ENCODE assay signal across 19 mouse cellular contexts in the genomic region with DNA sequence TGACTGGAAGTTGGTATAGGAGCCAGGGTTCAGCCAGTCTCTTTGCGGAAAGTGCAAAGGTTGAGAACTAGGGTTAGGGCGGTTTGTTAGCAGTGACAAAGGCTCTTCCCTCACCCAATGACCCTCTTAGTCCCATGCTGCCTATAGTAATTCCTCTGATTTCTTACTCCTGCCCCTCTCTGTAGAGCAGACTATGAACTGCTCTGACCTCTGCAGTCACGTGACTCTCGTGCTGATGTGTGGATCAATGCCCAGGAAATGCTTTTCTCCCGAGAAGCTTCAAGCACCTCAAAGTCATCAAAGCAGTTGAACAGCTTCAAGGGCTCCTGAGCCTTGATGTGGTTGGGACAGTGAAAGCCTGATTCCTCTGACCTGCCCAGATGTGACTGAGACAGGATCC. TPM values are rescaled to one million over a fixed set of nuclear protein-coding genes. Genes with fewer than 3 reads are reported as not detected.
DNase-seq lines count a peak whose midpoint lies in the region; ATAC-seq and TF ChIP-seq lines count a peak whose summit lies in the region.
"Had no signal": no experiment of that assay in that cellular context is flagged by ENCODE, and none has a peak within 500 bp of the region (broad histone marks: within the 10 kb centered on the region; RNA-seq: fewer than 3 reads in every experiment).

No protein-coding gene starts in this region.

- no peak overlapping the region for H3K4me3 ChIP-seq in limb, embryonic 14.5 days (replicated peaks; ENCODE audit: low read length)
- no peak overlapping the region for H3K4me3 ChIP-seq in limb, embryonic 10.5 days
- H3K4me3 ChIP-seq: gastrocnemius, adult 2 months; heart, embryonic 10.5 days; hindbrain, embryonic 15.5 days had no signal

- H3K9ac ChIP-seq in limb, embryonic 14.5 days (ENCODE audit: low read depth, low read length, severe bottlenecking), result no peak overlapping the region
- H3K9ac ChIP-seq: hindbrain, embryonic 15.5 days; liver, postnatal 0 days had no signal

- no peaks in the 10 kb centered on the region for H3K9me3 ChIP-seq in limb, embryonic 14.5 days (ENCODE audit: control insufficient read depth, low read length)
- no peaks in the 10 kb centered on the region for H3K9me3 ChIP-seq in limb, embryonic 10.5 days (replicated peaks)
- H3K9me3 ChIP-seq: heart, embryonic 10.5 days; hindbrain, embryonic 15.5 days had no signal

- ATAC-seq in limb, embryonic 14.5 days (ENCODE audit: low FRiP score, low read depth), result peak; percentile 9; the same call in 1 of the 2 replicates
- ATAC-seq: liver, postnatal 0 days had no signal

- TF ChIP-seq CTCF in brain, embryonic 14.5 days (IDR thresholded peaks at IDR 0.05; ENCODE audit: borderline replicate concordance, extremely low read depth, insufficient read depth, insufficient read length), result no peak

- no peaks in the 10 kb centered on the region for H3K36me3 ChIP-seq in limb, embryonic 14.5 days (ENCODE audit: control insufficient read depth, insufficient read depth, low read length)
- no peaks in the 10 kb centered on the region for H3K36me3 ChIP-seq in limb, embryonic 10.5 days
- H3K36me3 ChIP-seq: heart, embryonic 10.5 days; hindbrain, embryonic 15.5 days had no signal

- no peak for TF ChIP-seq POLR2A in limb, embryonic 14.5 days (IDR thresholded peaks at IDR 0.05; ENCODE audit: borderline replicate concordance, extremely low read depth, insufficient read depth, insufficient read length)
- TF ChIP-seq POLR2A in brain, embryonic 14.5 days (IDR thresholded peaks at IDR 0.05; ENCODE audit: borderline replicate concordance, extremely low read depth, insufficient read depth, insufficient read length, poor library complexity, severe bottlenecking), result no peak

- H3K4me2 ChIP-seq in limb, embryonic 14.5 days (replicated peaks; ENCODE audit: low read depth, low read length, severe bottlenecking), result no peak overlapping the region
- H3K4me2 ChIP-seq: hindbrain, embryonic 15.5 days had no signal

- no peak for DNase-seq in limb, embryonic 14.5 days (ENCODE audit: low spot score)
- DNase-seq in limb, embryonic 10.5 days (ENCODE audit: low spot score), result no peak
- peak; percentile 21 for DNase-seq in thymus, postnatal 0 days (ENCODE audit: low spot score)
- DNase-seq in thymus, postnatal 14 days, result no peak
- peak; percentile 26 for DNase-seq in brain, embryonic 14.5 days (ENCODE audit: low read depth)
- DNase-seq in yolk sac, embryonic 10.5 days (ENCODE audit: low spot score), result peak; percentile 46
- no peak for DNase-seq in kidney, postnatal 14 days
- DNase-seq in cerebellum, adult 18-20 months, result no peak
- DNase-seq: adrenal gland, postnatal 25 days; cerebellum, adult 9-11 months; gastrocnemius, adult 2 months; kidney, postnatal 4 days; layer of hippocampus, adult 9-11 months; liver; liver, postnatal 0 days; thymus, adult 18-20 months had no signal

- no peak overlapping the region for H3K27ac ChIP-seq in limb, embryonic 14.5 days (replicated peaks; ENCODE audit: low read depth, low read length)
- H3K27ac ChIP-seq in limb, embryonic 10.5 days, result no peak overlapping the region
- H3K27ac ChIP-seq: gastrocnemius, adult 2 months; heart, embryonic 10.5 days; hindbrain, embryonic 15.5 days; macrophage had no signal

- H3K27me3 ChIP-seq in limb, embryonic 14.5 days (ENCODE audit: control insufficient read depth, insufficient read depth, low read length), result no peaks in the 10 kb centered on the region
- no peaks in the 10 kb centered on the region for H3K27me3 ChIP-seq in limb, embryonic 10.5 days (ENCODE audit: low read depth, poor library complexity, severe bottlenecking)
- H3K27me3 ChIP-seq: hindbrain, embryonic 15.5 days had no signal

- no peaks in the 10 kb centered on the region for H3K4me1 ChIP-seq in limb, embryonic 14.5 days (ENCODE audit: control insufficient read depth, insufficient read depth, low read length)
- H3K4me1 ChIP-seq in limb, embryonic 10.5 days, result peaks cover 7% of the 10 kb centered on the region
- H3K4me1 ChIP-seq: hindbrain, embryonic 15.5 days had no signal

- 54% methylated on average over 5 of the region's 5 CpGs for WGBS in limb, embryonic 14.5 days
- WGBS in limb, embryonic 10.5 days, result 62% methylated on average over 5 of the region's 5 CpGs

RNA-seq across cellular contexts. Expression of a gene that starts 57.5 kb away (rescaled TPM):
- polyA plus RNA-seq in limb, embryonic 14.5 days (2012; rRNA removed), result 20.7 and 21.3 TPM in 2 replicates
- polyA plus RNA-seq in limb, embryonic 14.5 days (2014; fragmentation: Nextera tagmentation; extraction: Ambion mirVana), result 36.0 and 49.5 TPM in 2 replicates
- polyA plus RNA-seq in limb, embryonic 10.5 days (2016; fragmentation: Nextera tagmentation; extraction: Ambion mirVana), result 53.3 and 53.6 TPM in 2 replicates
- 4.0 and 5.5 TPM in 2 replicates for polyA plus RNA-seq in thymus, postnatal 0 days (2015; fragmentation: Nextera tagmentation; extraction: Ambion mirVana)
- 9.5 and 15.6 TPM in 2 replicates for polyA plus RNA-seq in brain, embryonic 14.5 days (2012; rRNA removed)

Comparison
In these comparisons a context has a peak if more than half of its experiments do, and no peak if none do; other contexts are left out.
1. DNase-seq: peak in thymus, postnatal 0 days (single experiment), brain, embryonic 14.5 days (single experiment) and yolk sac, embryonic 10.5 days (single experiment); none in limb, embryonic 14.5 days (single experiment), limb, embryonic 10.5 days (single experiment), thymus, postnatal 14 days (single experiment), kidney, postnatal 14 days (single experiment) and cerebellum, adult 18-20 months (0 of 2).